Mouse (Mus musculus) forebrain, embryonic 13.5 days (tissue): ENCODE measurements around the gene Cuedc1. TPM values are rescaled to one million over a fixed set of nuclear protein-coding genes. Genes with fewer than 3 reads are reported as not detected.
"Not testable (repeated sequence)": the region's sequence is repeated elsewhere in the genome, so short reads cannot be mapped to it uniquely, and the experiment has no call there.

ENCODE experiments used
- ATAC-seq: fragments of 200-750 bp; cut with Nextera tagmentation; 2 replicates; pipeline ENCODE4 v1.8.0; 2017
- H3K27ac ChIP-seq: fragments of 300-500 bp; sonication (generic); 2 replicates; pipeline ENCODE4 v1.5.1; 2015; ENCODE audit warnings: inconsistent platforms, mild to moderate bottlenecking, moderate library complexity
- H3K27me3 ChIP-seq: fragments of 300-500 bp; sonication (generic); 2 replicates; pipeline ENCODE4 v1.6.1; 2015; ENCODE audit warnings: mild to moderate bottlenecking, inconsistent platforms
- H3K36me3 ChIP-seq: fragments of 300-500 bp; sonication (generic); 2 replicates; pipeline ENCODE4 v1.6.1; 2015; ENCODE audit warnings: mild to moderate bottlenecking, inconsistent platforms; ENCODE audit not compliant: poor library complexity, severe bottlenecking
- H3K4me1 ChIP-seq: fragments of 300-500 bp; sonication (generic); 2 replicates; pipeline ENCODE4 v1.6.1; 2015; ENCODE audit warnings: inconsistent platforms
- H3K4me2 ChIP-seq: fragments of 300-500 bp; sonication (generic); 2 replicates; pipeline ENCODE4 v1.6.1; 2015; ENCODE audit warnings: inconsistent platforms, mild to moderate bottlenecking, moderate library complexity
- H3K4me3 ChIP-seq: fragments of 300-500 bp; sonication (generic); 2 replicates; pipeline ENCODE4 v1.5.1; 2015; ENCODE audit warnings: mild to moderate bottlenecking, inconsistent platforms
- H3K9ac ChIP-seq: fragments of 300-500 bp; sonication (generic); 2 replicates; pipeline ENCODE4 v1.6.1; 2015; ENCODE audit warnings: mild to moderate bottlenecking, inconsistent platforms
- H3K9me3 ChIP-seq: fragments of 300-500 bp; sonication (generic); replicated peaks from 2 replicates; pipeline ENCODE4 v1.6.1; 2016; ENCODE audit warnings: inconsistent platforms
- WGBS: fragments of 180-500 bp; shearing (Covaris S2); methylation state at CpG from one replicate; pipeline ENCODE4 v1.1.7; 2015; 5-methylcytosine and 5-hydroxymethylcytosine counted together
- polyA plus RNA-seq: library from polyadenylated mRNA; unstranded; fragments of >200 nt; fragmentation: Nextera tagmentation; extraction: Ambion mirVana; gene quantifications from 2 replicates; pipeline ENCODE4 v1.2.1, GENCODE M21; 2015

The Cuedc1 gene
- polyA plus RNA-seq, 1 experiment from 2014 or later, result 37.4 TPM

- peaks cover 36% of the 10 kb centered on the region for H3K4me1 ChIP-seq
- H3K9me3 ChIP-seq, result no peaks in the 10 kb centered on the region
- no peaks in the 10 kb centered on the region for H3K36me3 ChIP-seq
- no peak overlapping the region for H3K4me3 ChIP-seq
- no peak for ATAC-seq
- 7% methylated on average over 2 of the region's 2 CpGs for WGBS
- no peak overlapping the region for H3K4me2 ChIP-seq
- H3K9ac ChIP-seq, result peak overlapping the region; percentile 8; the same call in 1 of the 2 replicates
- H3K27ac ChIP-seq, result no peak overlapping the region
- no peaks in the 10 kb centered on the region for H3K27me3 ChIP-seq
These were observed 104.2 kb downstream of the Cuedc1 start for GRCm38 (mm10) chr11:88202077-88202476.

GRCm38 (mm10) chr11:88203712-88204532 lies 106.1 kb downstream of the Cuedc1 start, which contains the start of gene Mrps23:
Gene Mrps23 (plus strand): TSS chr11:88204388.
- under 1% methylated on average over 51 of the region's 51 CpGs for WGBS
- Histone ChIP-seq H3K4me1 (peaks cover 24% of the 10 kb centered on the region), H3K27ac (peak within 1 kb of the TSS; percentile 67), H3K4me3 (peak within 1 kb of the TSS; percentile 80), H3K4me2 (peak within 1 kb of the TSS; percentile 92), H3K9me3 (no peaks in the 10 kb centered on the region), H3K9ac (peak within 1 kb of the TSS; percentile 79), H3K36me3 (peaks cover 12% of the 10 kb centered on the region; the same call in 1 of the 2 replicates), H3K27me3 (no peaks in the 10 kb centered on the region)
- ATAC-seq, result peak; percentile 92

GRCm38 (mm10) chr11:88204593-88205368 lies 106.9 kb downstream of the Cuedc1 start:
- WGBS, result 33% methylated on average over 30 of the region's 30 CpGs
- H3K27me3 ChIP-seq, result no peaks in the 10 kb centered on the region
- H3K4me1 ChIP-seq, result peaks cover 24% of the 10 kb centered on the region
- no peak overlapping the region for H3K27ac ChIP-seq
- peaks cover 21% of the 10 kb centered on the region for H3K36me3 ChIP-seq
- peak; percentile 46 for ATAC-seq
- H3K4me2 ChIP-seq, result peak overlapping the region; percentile 92
- peak overlapping the region; percentile 80 for H3K4me3 ChIP-seq
- no peaks in the 10 kb centered on the region for H3K9me3 ChIP-seq
- peak overlapping the region; percentile 79 for H3K9ac ChIP-seq

GRCm38 (mm10) chr11:88206576-88206975 lies 108.7 kb downstream of the Cuedc1 start:
- WGBS, result 87% methylated on average over 8 of the region's 8 CpGs
- H3K27me3 ChIP-seq, H3K4me2 ChIP-seq, H3K9me3 ChIP-seq, ATAC-seq, H3K27ac ChIP-seq, H3K4me3 ChIP-seq, H3K9ac ChIP-seq: not testable (repeated sequence)
- H3K4me1 ChIP-seq, result peaks cover 24% of the 10 kb centered on the region
- H3K36me3 ChIP-seq, result peaks cover 39% of the 10 kb centered on the region

GRCm38 (mm10) chr11:88207697-88208096 lies 109.8 kb downstream of the Cuedc1 start:
- Histone ChIP-seq H3K4me1 (peaks cover 23% of the 10 kb centered on the region), H3K4me3 (no peak overlapping the region), H3K4me2 (no peak overlapping the region), H3K36me3 (peaks cover 48% of the 10 kb centered on the region), H3K27me3 (no peaks in the 10 kb centered on the region), H3K9me3 (no peaks in the 10 kb centered on the region), H3K9ac (no peak overlapping the region), H3K27ac (no peak overlapping the region)
- 94% methylated on average over 2 of the region's 2 CpGs for WGBS
- ATAC-seq, result no peak

- Histone ChIP-seq H3K4me1 (peaks cover 18% of the 10 kb centered on the region), H3K9ac (no peak overlapping the region), H3K27ac (no peak overlapping the region), H3K36me3 (peaks cover 48% of the 10 kb centered on the region), H3K9me3 (no peaks in the 10 kb centered on the region), H3K27me3 (no peaks in the 10 kb centered on the region), H3K4me2 (no peak overlapping the region), H3K4me3 (no peak overlapping the region)
- WGBS, result 89% methylated on average over 5 of the region's 5 CpGs
- no peak for ATAC-seq
These were observed 114.1 kb downstream of the Cuedc1 start for GRCm38 (mm10) chr11:88211824-88212582.

- WGBS, result 47% methylated on average over 6 of the region's 6 CpGs
These were observed 115.9 kb downstream of the Cuedc1 start for GRCm38 (mm10) chr11:88213757-88214156.

GRCm38 (mm10) chr11:88214881-88215831 lies 117.3 kb downstream of the Cuedc1 start:
- Histone ChIP-seq H3K9ac (0 out of 2 replicates have a peak overlapping the region, but pooled peaks have one; percentile 19), H3K27me3 (no peaks in the 10 kb centered on the region), H3K4me3 (no peak overlapping the region), H3K9me3 (no peaks in the 10 kb centered on the region), H3K27ac (peak overlapping the region; percentile 12; the same call in 1 of the 2 replicates), H3K36me3 (peaks cover 24% of the 10 kb centered on the region), H3K4me1 (peaks cover 18% of the 10 kb centered on the region), H3K4me2 (peak overlapping the region; percentile 45)
- ATAC-seq, result peak; percentile 58; the same call in 1 of the 2 replicates
- WGBS, result 61% methylated on average over 21 of the region's 21 CpGs

More at GRCm38 (mm10) chr11:88213757-88214156, 115.9 kb downstream of the Cuedc1 start:
- Histone ChIP-seq H3K27me3 (no peaks in the 10 kb centered on the region), H3K9ac (no peak overlapping the region), H3K4me2 (no peak overlapping the region), H3K36me3 (peaks cover 37% of the 10 kb centered on the region), H3K4me1 (peaks cover 18% of the 10 kb centered on the region), H3K9me3 (no peaks in the 10 kb centered on the region), H3K4me3 (no peak overlapping the region), H3K27ac (no peak overlapping the region)
- no peak for ATAC-seq

GRCm38 (mm10) chr11:88216231-88216685 lies 118.4 kb downstream of the Cuedc1 start:
- Histone ChIP-seq H3K9ac (0 out of 2 replicates have a peak overlapping the region, but pooled peaks have one; percentile 19), H3K27ac (no peak overlapping the region), H3K27me3 (no peaks in the 10 kb centered on the region), H3K4me2 (peak overlapping the region; percentile 45), H3K4me3 (no peak overlapping the region), H3K4me1 (peaks cover 18% of the 10 kb centered on the region), H3K9me3 (no peaks in the 10 kb centered on the region), H3K36me3 (peaks cover 13% of the 10 kb centered on the region)
- peak; percentile 46; the same call in 1 of the 2 replicates for ATAC-seq
- 14% methylated on average over 10 of the region's 10 CpGs for WGBS

GRCm38 (mm10) chr11:88218155-88218554 lies 120.3 kb downstream of the Cuedc1 start:
- no peaks in the 10 kb centered on the region for H3K36me3 ChIP-seq
- no peak for ATAC-seq
- WGBS, result 95% methylated on average over 6 of the region's 6 CpGs
- no peaks in the 10 kb centered on the region for H3K9me3 ChIP-seq
- H3K27me3 ChIP-seq, result no peaks in the 10 kb centered on the region
- H3K4me3 ChIP-seq, result no peak overlapping the region
- no peak overlapping the region for H3K27ac ChIP-seq
- H3K9ac ChIP-seq, result no peak overlapping the region
- peaks cover 29% of the 10 kb centered on the region for H3K4me1 ChIP-seq
- H3K4me2 ChIP-seq, result no peak overlapping the region
